Mouse (Mus musculus): ENCODE results near the gene 1700028P14Rik.

GRCm38 (mm10) chr19:23652644-23653043 is at the start of gene 1700028P14Rik:
- TF ChIP-seq POLR2A (IDR thresholded peaks at IDR 0.05; ENCODE audit: borderline replicate concordance, control insufficient read depth, low read depth, low read length) (no peak), CTCF (IDR thresholded peaks at IDR 0.05; ENCODE audit: control insufficient read depth, insufficient read depth, low read length) (no peak)

Measured in bone marrow, adult 2 months (tissue).